Mouse (Mus musculus) R1 (cell line): ENCODE results near the gene Rsrc1.
"Not testable (repeated sequence)": the region's sequence is repeated elsewhere in the genome, so short reads cannot be mapped to it uniquely, and the experiment has no call there.

Experiments used
- DNase-seq: peaks from one replicate; pipeline ENCODE4 v3.0.0-alpha.2; 2018; ENCODE audit warnings: low read depth, low spot score

Gene Rsrc1

DNA sequence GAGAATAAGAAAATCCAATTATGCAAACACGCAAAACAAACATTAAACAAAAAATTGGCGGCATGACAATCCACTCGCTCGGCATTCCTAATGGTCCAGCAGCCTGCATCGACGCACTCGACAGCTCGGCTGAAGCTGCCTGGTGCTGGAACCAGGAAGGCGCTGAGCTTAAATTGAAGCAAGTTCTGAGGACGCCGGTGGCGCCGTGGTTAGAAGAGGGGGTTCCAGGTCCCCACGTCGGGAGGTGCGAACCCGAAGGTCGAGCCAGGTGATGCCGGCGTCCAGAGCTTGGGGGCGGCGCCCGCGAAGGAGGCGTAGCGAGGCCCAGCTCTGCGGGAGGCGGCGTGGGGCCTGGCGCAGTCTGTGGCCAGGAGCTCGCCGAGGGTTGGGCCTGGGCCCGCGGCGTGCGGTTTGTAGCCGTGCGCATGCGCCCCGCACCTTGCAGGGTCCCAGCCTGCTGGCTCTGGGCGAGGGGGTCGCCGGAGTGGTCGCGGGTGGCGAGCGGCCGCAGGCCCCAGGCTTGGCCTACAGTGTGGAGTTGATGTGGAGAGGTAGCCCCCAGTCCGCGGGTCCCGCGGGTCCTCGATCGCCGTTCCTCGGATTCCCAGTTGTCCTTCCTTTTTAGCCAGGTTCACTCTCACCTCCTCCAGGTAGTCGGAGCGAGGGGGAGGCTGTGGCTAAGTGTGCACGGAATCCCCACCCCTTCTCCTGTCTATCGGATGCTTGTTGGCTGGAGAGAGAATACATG is 4.5 kb downstream of the Rsrc1 start:
- DNase-seq, result peak; percentile 88

GRCm38 (mm10) chr3:66986287-66986560 is 5.0 kb downstream of the Rsrc1 start:
- DNase-seq, result no peak

DNA sequence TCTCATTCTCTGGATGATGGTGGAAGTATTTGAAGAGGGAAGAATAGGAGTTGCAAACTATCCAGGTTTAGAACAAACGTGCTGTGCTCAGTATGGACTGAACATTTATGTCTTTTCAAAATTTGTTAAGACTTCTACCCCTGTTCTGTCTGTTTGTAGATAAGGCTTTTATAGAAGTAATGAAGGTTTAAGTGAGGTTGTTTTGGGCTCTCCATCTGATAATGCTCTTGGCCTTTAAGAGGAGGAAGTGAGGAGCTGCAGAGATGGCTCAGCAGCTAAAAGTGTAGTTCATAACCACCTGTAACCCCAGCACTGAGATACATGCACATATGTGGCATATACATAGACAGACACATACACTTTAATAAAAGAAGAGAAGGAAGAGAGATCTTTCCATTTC is 15.6 kb downstream of the Rsrc1 start:
- DNase-seq, result no peak

DNA sequence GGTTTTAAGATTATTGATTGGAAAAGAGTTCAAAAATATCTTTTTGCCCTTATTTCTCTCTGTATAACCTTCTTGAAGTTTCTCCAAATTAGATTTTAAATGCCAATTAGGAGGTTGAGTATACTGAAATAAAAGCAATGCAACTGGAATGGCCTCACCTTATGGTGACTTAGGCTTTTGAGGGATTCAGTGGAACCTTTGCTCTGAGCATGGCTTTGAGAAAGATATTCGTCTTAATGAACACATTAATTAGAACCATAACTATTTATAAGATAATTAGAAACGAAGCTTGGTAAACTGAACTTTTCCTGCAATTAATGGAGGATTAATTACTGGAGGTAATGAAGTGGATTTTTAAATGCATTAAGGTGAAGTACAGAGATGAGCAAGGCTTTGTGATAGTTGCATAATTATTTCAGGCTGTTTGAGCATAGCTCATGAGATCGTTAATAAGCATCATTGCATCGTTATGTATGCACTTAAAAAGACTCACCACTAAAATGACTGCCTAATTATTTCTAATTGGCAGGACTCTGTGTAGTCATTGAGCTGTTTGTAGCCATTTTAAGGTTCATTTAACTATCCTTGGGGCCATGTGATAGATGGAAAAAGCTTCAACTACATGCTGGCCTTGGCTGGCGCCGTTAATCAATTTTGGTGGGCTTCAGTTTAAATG is 55.3 kb downstream of the Rsrc1 start:
- DNase-seq, result no peak

- no peak for DNase-seq
These were observed 78.6 kb downstream of the Rsrc1 start for GRCm38 (mm10) chr3:67059755-67060154.

DNA sequence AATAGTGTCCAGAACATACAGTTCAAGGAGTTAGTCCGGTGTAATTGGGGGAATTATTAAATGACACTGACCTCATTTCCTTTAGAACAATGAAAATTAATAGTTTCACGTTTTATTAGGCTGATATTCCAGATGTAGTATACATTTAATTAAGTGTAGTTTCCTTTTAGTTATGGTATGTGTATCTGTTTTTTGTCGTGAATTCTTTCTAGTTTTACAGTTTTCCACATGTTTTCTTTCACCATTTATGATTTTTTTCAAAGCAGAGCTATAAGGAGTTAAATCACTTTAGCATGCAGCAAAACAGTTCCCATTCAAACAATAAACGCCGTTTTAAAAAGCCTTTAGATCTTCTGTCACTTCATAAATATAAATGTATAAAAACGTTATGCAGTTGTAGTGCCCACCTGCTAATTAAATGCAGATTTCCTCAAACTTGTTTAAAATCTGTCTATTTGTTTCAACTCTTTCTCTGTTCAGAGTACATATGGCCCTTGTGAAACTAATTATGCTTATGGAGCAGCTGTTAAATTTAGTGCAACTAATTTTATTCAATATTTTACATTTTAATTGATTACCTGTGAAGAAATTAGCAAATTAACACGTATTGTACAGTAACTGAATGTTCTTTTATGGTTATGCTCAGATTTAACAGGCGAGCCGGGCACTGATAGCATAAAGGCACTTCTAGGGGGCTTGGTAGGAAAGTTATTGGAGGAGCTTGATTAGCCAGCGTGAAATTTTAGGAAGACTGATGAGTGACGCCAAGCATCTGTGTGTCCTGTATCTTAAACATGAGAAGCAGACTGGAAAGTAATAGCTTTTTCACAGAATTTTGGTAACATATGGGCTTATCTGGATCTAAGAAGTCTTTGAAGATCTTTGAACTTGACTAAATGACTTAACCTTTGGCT is 89.6 kb downstream of the Rsrc1 start:
- DNase-seq, result no peak

GRCm38 (mm10) chr3:67073653-67074052 is 92.5 kb downstream of the Rsrc1 start:
- DNase-seq, result not testable (repeated sequence)

DNA sequence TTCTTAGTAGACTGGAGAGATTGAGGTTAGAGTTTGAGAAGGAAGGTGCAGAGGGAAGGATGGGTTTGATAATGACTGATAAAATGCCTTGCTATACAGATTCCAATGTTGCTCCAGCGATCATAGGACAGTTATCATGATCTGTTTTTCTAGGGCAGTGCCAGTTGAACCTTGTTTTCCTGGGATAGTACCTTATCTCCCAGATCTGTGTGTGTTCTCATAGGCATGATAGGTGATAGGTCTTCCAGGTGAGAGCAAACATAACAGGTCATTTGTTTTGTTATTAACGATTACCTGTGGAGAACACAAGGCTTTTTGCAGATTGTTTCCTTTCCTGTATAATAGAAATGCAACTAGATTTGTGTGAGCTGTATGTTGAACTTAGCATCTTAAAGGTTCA is 94.3 kb downstream of the Rsrc1 start:
- DNase-seq, result no peak

DNA sequence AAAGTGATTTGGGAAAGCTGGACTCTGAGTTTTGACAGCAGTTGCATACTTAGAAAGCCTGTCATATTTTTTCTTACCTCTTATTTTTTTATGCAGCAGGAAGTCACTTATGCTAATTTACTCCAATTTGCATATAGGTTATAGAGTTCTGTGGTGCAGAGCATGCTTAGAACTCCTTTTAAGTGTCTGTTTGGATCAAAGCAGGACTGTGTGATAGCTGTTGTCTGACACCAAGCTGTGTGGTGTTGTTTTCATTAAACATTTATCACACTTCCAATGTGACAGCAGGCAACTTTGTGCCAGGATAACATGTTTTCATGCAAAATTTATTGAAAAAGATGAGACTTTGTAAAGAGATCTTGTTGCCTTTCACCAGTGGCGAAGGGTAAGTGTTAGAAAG is 103.6 kb downstream of the Rsrc1 start:
- DNase-seq, result no peak

DNA sequence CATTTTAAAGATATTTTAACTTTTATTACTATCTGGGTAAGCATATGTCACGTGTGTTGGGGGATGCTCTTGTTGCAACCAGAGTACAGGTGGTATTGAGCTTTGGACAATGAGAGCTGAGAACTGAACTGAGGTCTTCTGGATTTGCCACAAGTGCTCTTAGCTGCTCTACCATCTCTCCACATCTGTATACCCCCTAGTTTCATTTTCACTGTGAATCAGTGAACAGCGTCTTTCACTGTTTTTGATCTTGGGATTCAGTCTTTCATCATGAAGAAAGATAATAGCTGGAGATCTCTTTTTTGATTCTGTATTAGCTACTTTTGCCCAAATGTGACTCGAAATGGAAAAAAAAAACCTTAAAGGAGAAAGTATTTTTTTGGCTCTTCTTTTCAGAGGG is 127.2 kb downstream of the Rsrc1 start:
- no peak for DNase-seq

DNA sequence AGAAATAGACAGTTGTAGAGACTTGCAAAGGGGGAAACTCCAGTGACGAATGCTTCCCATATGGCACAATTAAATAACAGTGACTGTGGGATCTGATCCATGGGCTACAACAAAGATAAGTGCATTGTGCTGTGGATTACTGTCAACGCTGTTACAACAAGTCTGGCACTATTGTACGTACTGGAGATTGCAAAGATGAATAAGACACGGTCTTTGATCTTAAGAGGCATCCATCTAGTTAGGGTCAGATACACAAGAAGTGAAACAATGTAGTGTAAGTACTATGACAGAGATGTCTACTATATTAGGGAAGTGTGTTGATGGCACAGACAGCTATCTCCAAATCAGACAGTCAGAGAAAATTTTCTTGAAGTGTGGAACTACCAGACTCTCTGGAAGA is 135.1 kb downstream of the Rsrc1 start:
- no peak for DNase-seq

DNA sequence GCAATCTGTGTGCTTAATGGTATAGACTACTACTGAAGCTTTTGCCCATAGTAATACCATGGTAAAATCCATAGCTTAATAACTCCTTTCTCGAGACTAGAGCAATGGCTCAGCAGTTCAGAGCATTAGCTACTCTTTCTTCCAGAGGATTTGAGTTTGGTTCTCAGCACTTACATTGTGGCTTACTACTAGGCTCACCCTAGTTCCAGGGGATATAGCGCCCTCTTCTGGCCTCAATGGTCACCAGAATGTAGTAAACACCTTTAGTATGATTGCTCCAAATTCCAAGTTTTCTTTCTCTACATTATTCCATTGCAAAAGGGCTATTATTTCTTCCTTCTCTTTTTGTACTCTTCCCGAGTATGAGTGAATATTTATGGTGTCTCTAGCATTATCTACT is 151.3 kb downstream of the Rsrc1 start:
- DNase-seq, result peak; percentile 54

DNA sequence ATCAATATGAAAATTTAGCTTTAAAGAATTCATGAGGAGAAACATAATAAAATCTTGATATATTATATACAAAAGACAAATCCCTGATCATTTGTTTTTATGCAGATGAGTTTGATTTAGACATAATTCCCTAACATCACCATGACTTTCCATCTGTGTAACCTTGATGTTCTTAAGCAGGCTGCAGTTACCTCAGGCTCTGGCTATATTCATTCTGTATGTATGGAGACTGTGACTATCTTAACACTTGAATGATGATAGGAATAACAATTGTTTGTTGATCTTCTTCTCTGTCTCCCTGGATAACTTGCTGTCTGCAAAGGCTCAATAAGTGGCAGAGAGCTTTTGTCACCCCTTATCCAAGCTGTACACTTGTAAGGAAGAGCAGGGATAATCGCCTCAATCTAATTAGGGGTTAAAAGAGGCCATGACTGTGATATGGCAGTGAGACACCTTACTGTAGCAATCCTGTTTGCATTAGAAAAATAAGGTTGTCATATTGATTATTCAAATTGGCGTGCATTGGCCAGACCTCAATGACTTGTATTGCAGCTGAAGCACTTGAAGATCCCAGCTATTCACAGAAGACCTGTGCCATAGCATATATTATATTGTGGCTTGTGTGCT is 154.7 kb downstream of the Rsrc1 start:
- no peak for DNase-seq

DNA sequence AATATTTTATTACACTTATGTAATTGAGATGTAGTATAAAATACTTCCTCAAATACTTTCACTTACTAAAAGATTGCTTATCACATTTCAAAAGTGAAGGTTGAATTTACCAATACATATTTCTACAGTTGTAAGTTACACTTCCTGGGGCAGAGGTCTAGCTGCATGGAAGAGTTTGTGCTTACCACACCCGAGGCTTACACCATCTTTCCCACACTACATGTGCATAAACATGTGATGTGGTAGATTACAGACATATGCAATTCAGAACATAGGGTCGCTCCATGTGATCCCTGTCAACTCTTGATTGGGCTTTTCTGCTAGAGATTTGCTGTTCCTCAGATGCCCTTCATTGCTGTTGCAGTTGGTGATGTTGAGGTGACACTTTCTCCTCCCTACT is 163.8 kb downstream of the Rsrc1 start:
- DNase-seq, result no peak

GRCm38 (mm10) chr3:67146280-67146679 is 165.1 kb downstream of the Rsrc1 start:
- no peak for DNase-seq

- DNase-seq, result no peak
These were observed 166.1 kb downstream of the Rsrc1 start for GRCm38 (mm10) chr3:67147246-67147645.

DNA sequence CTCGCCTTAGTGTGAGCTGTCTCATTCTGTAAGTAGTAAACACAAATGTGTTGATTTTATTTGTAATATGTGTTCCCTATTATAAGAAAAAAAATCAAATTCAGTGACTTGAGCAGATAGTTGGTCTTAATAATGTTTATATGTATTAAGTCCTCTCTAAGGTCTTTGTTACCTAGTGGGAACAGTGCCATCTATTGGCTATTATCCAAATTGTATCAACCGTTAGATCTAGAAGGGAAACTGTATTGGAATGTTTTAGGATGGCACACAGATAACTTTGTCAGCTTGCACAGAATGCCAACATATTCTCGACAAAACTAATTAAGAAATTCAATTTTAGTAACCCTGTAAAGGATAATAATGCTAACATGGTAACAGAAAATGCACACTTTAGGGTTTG is 216.0 kb downstream of the Rsrc1 start:
- DNase-seq, result peak; percentile 39

GRCm38 (mm10) chr3:67213047-67213457 is 231.9 kb downstream of the Rsrc1 start:
- no peak for DNase-seq

DNA sequence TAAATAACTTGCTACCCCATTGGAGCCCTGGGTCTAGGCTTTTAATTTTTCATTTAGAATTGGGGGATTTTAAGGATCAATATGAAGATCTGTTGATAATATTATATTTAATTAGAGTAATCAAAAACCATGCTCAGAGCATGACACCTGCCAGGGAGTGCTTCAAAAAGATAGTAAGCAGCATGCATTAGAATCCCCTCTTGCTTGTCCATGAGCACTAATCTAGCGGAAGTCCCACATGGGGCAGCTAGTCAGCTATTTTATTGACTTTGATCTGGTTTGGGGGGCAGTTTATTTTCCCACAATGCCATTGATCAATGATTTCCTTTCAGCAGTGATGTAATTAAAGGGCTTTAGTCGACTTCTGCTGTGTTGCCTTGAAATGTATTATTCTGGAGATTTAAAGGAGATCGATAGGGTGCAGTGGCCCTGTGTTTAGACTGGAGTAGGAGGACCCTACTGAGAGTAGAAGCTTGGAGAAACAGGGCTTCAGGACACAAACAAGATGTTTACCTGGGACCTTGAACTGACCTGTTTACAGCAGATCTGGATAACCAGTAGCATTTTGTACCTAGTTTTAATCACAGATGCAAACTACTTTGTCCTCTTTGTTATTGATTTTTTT is 251.5 kb downstream of the Rsrc1 start:
- DNase-seq, result no peak

DNA sequence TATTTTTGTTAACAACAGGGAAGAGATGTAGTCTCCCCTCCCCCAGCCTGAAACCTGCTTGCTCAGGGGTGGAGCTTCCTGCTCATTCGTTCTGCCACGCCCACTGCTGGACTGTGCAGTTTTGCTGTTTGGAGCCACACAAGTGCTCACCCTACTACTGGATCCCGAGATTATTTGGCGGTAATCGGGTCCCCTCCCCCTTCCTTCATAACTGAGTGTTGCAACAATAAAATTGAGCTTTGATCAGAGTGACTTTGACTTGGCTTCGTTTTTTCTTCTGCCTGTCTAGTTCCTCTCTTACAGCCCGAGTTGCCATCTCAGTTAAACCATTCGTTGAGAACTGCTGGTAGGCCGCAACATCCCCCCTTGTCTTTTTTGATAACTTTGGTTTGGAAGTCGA is 261.3 kb downstream of the Rsrc1 start:
- DNase-seq, result peak; percentile 29

DNA sequence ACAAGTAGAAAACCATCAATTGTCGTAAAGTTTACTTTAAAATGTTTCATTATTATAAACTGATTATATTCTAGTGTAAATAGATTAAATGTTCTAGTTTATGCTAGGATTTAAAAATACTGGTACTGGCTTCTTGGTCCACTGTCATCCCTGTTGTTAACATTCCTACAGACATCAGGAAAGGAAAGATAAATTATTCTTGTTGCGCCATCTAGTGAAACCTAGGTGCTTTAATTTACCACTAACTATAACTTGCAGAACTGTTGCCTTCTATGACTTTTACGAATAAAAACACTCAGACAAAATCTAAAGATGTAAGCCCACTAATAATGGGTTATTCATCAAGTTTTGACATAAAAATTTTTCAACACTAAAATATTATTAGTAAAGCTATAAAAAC is 286.3 kb downstream of the Rsrc1 start:
- DNase-seq, result no peak

GRCm38 (mm10) chr3:67279781-67280180 is 298.6 kb downstream of the Rsrc1 start:
- DNase-seq, result no peak
